Mouse (Mus musculus) erythroblast, embryonic 14.5 days (primary cell): ENCODE measurements around the gene Gm49325.

Experiments
- GATA1 ChIP-seq: IDR thresholded peaks from 2 replicates; pipeline ENCODE4 v1.6.1; 2012; ENCODE audit warnings: low read length, inconsistent platforms, mixed read lengths
- TAL1 ChIP-seq: IDR thresholded peaks from 3 replicates; pipeline ENCODE4 v1.6.1; 2012; ENCODE audit warnings: low read length, inconsistent platforms, mixed read lengths

- TF ChIP-seq GATA1 (no peak), TAL1 (no peak)
Measured at GRCm38 (mm10) chr10:77589749-77590148, 16.2 kb upstream of the Gm49325 start.
